Mouse (Mus musculus) right cerebral cortex, adult 2 months (tissue): Measurements from ENCODE around the gene Ugt1a7c.
"Not testable (repeated sequence)": the region's sequence is repeated elsewhere in the genome, so short reads cannot be mapped to it uniquely, and the experiment has no call there.

Experiments used
- DNase-seq, 2 experiments: peaks; one replicate each; pipeline ENCODE4 v3.0.0; 2021 to 2022; ENCODE audit warnings: low spot score in 2 of 2

The Ugt1a7c gene

GRCm38 (mm10) chr1:88223591-88223990, 128.7 kb downstream of the Ugt1a7c start:
- DNase-seq = no peak

- no peak for DNase-seq
Measured at GRCm38 (mm10) chr1:88224029-88224776, 129.3 kb downstream of the Ugt1a7c start.

DNA sequence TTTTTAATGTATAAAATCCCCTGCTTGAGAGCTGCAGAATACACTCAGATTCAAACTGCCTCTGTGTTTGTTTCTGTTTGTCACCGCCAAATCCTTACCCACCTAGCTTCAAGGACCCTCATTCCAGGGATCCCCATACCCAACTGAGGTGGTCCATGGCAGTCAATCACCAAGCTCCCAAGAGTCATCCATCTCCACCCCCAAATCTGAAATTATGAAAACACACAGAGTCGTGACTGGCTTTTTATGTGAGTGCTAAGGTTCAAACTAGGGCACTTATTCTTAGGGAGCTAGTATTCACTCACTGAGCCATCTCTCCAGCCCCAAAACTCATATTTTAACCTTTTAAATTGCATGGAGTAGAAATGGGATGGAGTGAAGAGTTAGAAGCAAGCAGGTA, 130.4 kb downstream of the Ugt1a7c start:
- not testable (repeated sequence) for DNase-seq

DNA sequence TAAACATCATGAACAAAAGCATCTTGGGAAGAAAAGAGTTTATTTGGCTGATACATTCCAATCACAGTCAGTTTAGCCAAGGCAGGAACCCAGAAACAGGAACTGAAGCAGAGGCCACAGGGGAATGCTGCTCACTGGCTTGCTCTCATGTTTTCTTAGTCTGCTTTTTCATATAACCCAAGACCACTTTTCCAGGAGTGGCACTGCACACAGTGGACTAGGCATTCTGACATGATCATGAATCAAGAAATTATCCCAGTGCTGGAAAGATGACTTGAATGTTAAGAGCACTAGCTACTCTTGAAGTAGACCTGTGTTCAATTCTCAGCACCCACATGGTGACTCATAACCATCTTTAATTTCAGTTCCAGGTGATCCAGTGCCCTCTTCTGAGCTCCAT, 130.9 kb downstream of the Ugt1a7c start:
- DNase-seq = no peak

- DNase-seq = no peak
Measured at GRCm38 (mm10) chr1:88226670-88227379, 132.0 kb downstream of the Ugt1a7c start, which contains the start of gene Mroh2a. Gene Mroh2a, plus strand, starts transcription at chr1:88226986.

GRCm38 (mm10) chr1:88227482-88227881, 132.6 kb downstream of the Ugt1a7c start:
- DNase-seq = no peak

GRCm38 (mm10) chr1:88228121-88228520, 133.3 kb downstream of the Ugt1a7c start:
- DNase-seq = no peak

GRCm38 (mm10) chr1:88229566-88229965, 134.7 kb downstream of the Ugt1a7c start:
- no peak for DNase-seq

DNA sequence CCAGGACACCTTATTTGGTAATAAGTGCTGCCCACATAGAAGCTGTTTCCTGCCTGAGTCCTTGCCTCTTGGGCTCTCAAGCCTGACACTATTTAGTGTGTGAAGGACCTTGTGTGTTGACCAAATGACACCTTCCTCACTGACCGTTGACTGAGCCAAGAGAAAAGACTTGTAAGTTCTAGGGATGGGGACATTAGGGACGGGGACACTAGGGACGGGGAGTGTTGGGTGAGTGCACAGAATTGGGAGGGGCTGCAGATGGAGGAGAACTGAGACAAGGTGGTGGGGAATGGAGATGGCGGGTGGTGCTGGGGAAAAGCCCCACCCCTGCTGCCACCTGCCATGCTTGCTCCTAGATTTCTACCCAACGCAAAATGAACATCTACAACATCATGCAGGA, 135.1 kb downstream of the Ugt1a7c start:
- no peak for DNase-seq

- DNase-seq = no peak
Measured at GRCm38 (mm10) chr1:88230421-88230820, 135.6 kb downstream of the Ugt1a7c start.

DNA sequence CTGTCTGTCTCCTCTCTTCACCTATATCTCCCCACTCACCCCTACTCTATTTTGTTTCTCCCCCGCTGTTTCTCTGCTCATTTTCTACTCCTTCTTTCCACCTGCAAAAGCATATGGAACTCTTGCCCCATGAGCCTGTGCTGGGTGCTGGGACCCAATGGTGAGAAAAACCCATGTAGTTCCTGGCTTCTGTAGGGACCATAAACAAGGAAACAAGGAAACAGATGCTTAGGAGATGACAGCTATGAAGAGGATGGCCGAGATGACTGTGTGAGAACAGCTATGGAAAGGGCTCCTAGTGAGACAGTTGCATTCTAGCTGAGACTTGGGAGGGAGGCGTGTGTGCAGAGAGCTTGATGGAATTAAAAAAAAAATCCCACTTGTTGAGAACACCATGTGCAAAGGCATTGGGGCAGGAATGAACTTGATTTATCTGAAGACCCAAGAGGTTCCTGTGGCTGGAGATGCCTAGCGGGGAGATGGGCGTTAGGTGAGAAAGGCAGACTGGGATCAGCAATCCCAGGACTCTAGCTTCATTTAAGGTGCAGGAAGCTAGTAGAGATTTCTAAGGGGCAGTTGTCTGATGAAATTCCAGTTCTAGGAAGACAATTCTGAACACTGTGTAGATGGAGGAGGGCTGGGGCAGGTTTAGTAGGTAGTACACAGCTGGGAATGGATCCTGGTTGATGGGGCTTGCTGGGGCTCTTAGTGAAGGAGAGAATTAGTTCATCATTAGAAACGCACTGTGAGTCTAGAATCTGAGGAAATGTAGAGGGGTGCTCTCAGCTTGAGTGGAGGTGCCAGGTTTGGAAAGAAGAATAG, 136.3 kb downstream of the Ugt1a7c start:
- DNase-seq = no peak

- no peak for DNase-seq
Measured at GRCm38 (mm10) chr1:88231803-88232499, 137.1 kb downstream of the Ugt1a7c start.

DNA sequence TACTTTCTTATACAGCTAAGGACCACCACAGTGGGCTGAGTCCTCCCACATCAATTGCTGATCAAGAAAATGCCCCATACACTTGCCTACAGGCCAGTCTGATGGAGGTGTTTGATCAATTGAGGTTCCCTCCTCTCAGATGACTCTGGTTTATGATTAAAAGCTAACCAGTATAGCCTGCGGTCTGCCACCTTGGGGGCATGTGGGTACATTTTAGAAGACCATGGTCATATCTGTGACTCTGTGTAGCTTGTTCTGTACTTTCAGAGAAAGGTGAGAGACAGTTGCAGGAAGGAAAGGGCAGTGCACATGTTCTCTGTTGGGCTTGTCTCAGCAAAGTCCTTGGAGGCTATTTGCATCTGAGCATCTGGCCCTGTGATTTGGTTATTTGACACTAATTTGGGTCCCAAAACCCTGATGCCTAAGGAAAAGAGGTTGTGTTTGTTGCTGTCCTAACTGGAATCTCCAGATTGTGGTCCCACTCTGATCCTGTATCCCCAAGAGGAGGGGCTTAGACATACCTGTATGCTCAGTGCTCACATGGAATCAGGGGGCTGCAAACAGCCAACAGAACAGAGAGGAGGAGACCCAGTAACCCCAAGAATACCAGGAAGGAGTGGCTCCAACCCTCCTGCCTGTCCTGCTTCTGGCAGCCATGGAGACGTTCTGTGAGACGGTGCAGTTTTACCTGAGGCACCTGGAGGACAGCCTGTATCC, 138.0 kb downstream of the Ugt1a7c start:
- DNase-seq = no peak

DNA sequence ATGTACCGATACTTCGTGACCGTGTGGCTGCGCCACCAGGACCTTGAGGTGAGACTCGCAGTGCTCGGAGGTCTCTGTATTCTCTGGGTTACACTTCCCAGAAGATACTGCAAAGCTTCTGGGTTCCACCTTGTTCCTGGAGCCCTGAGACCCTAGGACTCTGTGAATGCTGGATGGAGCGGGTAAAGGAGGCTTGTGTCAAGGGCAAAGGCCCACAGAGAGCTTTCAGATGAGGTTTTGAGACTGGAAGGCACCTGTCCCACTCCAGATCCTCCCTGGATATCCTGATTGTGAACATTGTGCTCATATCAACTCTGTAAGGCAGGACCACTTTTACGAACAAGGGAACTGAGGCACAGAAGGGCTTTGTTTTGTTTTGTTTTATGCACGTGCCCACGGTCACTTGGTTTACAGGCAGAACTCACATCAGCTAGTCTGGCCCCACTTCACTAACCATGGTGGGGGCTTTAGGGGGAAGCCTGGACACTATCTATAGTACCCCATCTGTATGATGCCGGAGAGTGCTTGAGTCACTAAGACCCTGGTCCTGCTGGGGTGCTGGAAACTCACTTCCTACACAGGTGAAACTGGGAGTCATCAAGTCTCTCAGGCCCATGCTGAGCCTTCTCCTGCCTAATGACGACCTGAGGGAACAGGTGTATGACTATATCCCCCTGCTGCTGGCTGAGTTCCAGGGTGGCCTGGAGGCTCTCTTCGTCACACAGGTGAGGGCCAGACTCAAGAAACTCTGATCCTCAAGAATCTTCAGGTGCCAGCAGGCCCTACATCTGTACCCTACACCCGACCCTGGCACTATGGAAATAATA, 138.8 kb downstream of the Ugt1a7c start:
- no peak for DNase-seq

DNA sequence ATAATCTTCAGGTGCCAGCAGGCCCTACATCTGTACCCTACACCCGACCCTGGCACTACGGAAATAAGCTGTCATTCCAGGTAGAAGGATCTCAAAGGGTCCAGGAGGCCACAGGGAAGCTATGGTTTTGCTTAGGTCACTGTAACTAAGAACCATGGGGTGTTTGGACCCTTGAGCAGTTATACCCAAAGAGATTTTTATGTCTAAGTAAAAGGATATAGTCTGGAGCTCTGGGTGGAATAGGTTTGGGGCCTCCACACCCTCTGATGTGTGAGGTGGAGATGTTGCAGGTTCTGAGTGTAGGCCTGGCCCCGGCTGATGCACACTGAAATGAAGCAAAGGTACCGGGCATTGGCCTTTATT, 139.4 kb downstream of the Ugt1a7c start:
- DNase-seq = no peak

- no peak for DNase-seq
Measured at GRCm38 (mm10) chr1:88234646-88235045, 139.8 kb downstream of the Ugt1a7c start.

DNA sequence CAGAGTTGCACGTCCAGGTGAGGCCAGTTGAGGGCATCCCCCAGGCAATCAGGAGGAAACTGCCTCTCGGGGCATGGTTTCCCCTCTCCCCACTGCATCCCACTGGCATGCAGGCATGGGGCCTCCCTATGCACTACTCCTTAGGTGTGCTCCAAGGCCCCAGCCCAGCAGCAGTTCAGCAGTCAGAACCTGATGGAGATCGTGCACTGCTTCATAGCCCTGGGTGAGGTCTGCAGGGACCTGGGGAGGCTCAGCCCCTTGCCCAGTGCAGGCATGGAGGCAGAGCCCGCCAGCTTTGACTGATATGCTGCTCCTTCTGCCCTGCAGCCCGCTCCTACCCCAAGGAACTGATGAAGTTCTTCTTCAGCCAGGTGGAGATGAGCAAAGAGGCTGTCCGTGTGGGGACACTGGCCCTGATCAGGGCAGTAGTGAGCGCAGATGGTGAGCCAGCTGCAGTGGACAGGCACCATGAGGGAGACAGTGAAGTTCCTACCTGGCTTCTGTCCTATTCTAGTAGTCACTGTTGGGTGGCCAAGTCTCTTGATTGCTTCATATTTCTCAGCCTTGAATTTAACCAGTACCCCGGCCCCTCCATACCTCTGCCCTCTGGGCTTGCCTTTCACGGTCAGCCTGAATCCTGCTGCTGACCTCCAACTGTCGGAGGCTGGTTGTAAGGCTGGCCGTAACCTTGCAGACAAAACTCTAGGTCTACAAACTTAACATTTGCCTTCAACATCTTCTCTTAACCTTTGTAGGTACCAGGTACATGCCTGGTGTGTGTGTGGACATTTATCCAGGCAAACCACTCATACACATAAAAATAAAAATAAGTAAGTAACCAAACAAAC, 140.4 kb downstream of the Ugt1a7c start:
- no peak for DNase-seq

DNA sequence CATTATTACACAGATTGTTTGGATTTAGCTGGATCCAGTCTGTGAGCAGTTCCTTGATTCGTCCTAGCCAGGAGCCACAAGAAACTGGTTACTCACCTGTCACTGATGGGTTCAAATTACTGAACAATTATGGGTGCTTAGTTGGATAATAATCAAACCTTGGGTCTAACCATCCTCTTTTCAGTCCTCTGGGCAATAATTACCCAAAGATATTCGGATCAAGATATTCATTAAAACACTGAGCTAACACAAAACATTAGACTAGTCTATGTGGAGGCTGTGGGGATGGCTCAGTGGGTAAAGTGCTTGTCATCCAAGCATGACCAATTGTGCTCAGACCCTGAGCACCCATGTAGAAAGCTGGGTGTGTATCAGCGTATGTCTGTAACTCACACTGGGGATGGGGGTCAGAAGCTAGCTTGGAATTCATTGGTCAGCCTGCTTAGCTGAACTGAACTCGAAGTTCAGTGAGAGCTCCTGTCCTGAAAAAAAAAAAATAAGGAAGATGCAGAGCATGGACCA, 141.1 kb downstream of the Ugt1a7c start:
- no peak for DNase-seq

GRCm38 (mm10) chr1:88237311-88237710, 142.4 kb downstream of the Ugt1a7c start:
- DNase-seq = no peak
